Mouse (Mus musculus): ENCODE data around the gene Mrtfa.

Mrtfa gene

DNA sequence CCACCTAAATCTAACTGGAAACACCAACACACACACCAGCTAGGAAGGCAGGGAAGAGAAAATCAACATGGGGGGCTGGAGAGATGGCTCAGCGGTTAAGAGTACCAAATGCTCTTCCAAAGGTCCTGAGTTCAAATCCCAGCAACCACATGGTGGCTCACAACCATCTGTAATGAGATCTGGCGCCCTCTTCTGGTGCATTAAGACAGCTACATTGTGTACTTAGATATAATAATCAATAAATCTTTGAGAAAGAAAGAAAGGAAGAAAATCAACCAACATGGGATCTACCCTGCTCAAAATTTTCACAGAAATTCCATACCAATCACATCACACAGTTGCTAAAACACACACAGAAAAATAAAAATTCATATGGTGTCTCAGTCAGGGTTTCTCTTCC lies 34.1 kb downstream of the Mrtfa start:
- no peak for DNase-seq (ENCODE audit: inconsistent ontology term)

DNA sequence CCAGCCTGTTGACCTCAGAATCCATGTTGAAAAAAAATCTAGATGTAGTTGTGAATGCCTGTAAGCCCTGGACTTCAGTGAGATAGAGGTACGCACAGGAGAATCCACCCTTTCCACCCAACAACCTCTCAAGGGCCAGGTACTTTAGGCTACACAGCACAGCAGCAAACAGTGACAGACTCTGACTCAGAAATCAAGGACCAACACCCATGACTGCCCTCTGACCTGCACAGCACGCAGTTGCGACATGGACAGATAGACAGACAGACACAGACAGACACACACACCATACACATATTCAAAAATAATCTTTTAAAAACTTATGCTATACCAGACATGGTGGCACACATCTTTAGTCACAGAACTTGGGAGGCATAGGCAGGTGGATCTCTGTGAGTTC lies 34.7 kb downstream of the Mrtfa start:
- DNase-seq (ENCODE audit: inconsistent ontology term), result no peak

DNA sequence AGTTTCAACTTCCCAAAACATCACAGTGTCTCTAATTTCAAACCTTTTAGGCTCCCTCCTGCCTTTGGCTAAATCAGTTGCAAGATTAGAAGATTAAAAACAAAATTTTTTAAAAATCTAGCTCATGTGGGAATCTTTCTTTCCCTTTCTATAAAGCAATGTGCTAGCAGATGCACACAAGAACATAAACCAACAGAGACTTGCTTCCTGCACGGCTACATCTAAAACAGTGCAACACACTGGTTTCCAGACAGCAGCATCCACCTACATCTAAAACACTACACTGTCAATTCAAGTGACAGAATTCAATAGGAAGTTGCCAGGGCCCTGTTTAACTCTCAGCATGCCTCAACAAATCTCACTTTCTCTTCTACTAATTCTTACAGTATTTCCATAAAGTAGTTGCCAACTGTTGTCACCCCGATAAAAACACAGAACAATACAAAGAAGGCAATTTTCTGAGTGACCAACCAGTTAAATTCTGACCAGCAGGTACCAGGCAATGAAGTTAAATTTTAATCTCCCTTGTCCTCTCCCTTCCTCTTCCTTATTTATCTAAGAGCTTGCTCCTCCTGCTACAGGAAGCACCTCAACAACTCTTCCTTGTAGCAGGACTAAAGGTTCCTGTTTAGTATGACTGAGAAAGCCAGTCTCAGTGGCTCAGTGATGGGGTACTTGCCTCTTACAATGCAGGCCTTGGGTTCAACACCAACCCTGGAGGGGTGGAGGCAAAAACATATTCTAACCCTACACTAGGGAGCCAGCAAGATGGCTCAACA lies 35.5 kb downstream of the Mrtfa start:
- no peak for DNase-seq (ENCODE audit: inconsistent ontology term)

DNA sequence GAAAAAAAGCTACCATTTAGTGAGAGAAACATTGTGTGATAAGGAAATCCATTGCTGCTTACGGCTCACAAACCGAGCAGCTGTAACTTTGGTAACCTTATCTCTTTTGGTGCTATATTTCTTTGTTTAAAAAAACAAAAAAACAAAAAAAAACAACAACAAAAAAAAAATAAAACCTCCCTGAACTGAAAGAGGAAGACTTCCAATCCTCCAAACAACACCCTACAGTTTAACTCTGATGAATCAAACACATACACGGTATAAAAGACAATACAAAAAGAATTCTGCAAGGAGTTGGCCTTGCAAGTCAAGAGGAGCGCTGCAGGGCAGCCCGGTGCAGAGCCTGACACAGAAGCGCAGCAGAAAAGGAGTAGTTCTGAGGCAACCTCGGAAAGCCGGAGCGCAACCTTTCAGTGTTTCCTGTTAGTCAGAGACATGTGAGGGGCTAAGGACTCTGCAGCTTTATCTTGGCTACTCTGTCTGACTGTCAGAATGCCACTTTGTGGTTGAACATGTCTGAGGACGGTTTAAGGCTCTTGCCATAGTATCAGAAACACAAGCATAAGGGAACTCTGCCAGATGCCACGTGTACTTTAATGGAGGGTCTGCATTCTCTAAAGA lies 48.5 kb downstream of the Mrtfa start:
- DNase-seq (ENCODE audit: inconsistent ontology term), result no peak

DNA sequence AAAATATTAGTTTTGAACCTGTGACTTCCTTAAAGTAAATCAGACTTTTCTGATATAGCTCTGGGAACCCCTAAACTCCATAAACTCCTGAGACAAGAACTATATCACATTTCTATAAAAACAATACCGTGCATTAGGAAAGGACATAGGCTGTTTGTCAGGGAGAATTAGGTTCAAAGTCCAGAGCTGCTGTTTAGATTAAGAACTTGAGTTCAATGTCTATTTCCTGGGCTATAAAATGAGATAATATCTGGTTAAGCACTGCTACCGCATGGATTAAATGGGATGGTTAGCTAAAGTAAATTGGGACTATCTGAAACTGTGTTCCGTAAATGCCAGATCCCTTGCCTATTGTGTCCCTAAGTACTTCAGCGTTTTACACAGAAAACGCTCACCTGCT lies 50.6 kb downstream of the Mrtfa start:
- DNase-seq (ENCODE audit: inconsistent ontology term), result no peak

DNA sequence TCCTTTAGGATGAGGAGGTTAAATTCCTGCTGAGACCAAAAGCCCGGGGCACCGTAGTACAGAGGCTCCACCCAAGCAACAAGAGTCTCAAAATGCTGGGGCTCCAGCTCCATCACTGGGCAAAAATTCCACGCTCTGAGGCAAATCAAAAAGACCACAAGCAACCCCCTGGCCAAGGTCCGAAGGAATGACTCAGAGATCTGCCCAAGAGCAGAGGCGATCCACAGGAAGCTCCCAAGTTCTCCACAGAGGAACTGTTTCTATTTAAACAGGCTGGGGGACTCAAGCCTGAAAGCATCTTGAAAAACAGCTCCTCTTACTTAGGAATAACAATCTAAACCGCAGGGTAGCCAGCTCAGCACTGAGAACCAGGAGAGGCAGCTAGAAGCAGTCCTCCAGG lies 53.3 kb downstream of the Mrtfa start:
- DNase-seq (ENCODE audit: inconsistent ontology term), result peak; percentile 89

DNA sequence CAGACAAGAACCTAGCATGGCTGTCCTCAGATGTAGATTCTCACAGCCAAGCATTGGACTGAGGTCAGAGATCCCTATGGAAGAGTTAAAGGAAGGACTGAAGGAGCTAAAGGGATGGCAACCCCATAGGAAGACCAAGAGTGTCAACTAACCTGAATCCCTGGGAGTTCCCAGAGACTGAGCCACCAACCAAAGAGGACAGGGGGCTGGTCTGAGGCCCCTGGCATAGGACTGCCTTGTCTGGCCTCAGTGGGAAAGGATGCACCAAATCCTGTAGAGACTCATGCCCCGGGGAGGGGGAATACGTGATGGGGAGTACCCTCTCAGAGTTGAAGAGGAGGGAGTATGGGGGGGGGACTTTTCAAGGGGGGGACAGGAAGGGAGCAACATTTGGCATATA lies 56.8 kb downstream of the Mrtfa start:
- no peak for DNase-seq (ENCODE audit: inconsistent ontology term)

DNA sequence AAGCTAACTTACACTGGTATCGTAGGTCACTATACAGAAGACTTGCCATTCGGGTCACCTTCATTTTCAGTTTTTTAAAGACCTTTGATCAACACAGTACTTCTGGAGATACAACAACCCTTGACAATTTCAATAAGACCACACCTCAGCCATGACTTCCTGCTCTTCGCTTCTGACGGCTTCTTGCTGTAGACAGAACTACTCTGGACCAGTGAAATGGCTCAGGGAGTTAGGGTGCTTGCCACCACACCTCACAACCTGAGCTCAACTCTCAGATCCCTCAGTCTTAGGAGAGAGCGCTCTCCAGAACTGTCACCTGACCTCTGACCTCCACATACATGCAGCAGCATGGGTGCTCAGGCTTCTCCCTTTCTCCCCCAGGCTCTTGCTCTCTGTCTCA lies 59.4 kb downstream of the Mrtfa start:
- DNase-seq (ENCODE audit: inconsistent ontology term), result no peak

DNA sequence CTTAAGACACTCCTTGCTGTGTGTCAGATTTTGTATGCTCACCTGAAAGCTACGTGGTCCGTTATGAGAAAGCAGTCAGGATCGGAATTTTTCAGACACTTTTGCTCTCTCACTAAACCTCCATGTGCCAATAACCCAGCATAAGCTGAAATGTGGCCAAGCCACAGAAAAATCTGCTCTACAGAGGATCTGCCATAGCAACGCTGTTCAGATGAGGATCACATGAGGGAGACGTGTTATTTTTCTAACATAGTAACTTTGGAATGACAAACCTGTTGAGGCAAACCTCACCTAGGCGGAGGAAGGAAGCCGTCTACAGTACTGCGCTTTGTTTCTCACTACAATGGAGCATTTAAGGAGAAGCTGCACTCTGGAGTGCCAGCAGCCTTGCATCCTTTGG lies 60.6 kb downstream of the Mrtfa start:
- peak; percentile 45 for DNase-seq (ENCODE audit: inconsistent ontology term)

DNA sequence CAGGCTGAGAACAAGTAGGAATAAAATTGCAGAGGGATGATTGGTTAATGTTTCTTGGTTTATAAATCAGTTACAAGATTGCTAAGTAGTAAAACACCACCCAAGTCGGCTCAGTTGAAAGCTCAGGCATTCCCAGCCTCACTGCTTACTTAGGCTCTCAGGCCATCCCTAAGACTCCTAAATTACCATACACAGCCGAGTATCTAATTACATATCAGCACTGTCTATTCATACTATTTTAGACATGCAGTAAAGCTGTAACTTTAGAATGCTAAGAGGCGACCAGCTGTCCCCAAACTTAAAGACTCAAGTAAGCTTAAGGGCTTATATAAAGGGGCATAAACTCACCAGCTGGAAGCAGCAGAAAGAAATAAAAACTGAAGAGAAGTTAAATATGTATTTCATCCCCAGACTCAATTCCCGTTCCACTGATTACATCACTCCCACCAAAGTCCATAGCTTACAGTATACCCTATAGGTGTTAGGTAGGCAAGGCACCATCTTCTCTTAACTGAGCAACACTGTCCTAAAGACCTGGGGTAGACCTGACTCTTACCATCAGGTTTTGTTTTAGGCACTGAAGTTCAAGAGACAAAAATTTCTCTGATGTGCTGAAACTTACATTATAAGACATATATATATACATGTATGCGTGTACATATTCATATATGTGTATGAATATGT lies 62.3 kb downstream of the Mrtfa start:
- no peak for DNase-seq (ENCODE audit: inconsistent ontology term)

DNA sequence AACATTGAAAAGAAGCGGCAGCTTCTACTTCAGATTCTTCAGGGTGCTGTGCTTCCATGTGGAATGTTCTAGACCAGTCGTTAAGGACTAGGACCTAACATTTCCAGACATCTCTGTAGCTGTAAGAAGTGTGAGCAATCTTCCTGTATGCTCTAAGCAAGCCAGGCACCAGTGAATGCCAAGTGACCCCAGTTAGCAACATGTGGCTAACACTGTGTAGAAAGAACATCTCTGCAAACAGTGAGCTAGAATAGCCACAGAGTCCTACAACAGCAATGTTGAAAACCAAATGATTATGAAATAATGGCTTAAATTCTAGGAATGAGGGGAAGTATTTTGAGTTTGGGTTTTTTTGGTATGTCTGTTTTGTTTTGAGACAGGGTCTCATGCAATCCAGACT lies 66.3 kb downstream of the Mrtfa start:
- DNase-seq (ENCODE audit: inconsistent ontology term), result no peak

DNA sequence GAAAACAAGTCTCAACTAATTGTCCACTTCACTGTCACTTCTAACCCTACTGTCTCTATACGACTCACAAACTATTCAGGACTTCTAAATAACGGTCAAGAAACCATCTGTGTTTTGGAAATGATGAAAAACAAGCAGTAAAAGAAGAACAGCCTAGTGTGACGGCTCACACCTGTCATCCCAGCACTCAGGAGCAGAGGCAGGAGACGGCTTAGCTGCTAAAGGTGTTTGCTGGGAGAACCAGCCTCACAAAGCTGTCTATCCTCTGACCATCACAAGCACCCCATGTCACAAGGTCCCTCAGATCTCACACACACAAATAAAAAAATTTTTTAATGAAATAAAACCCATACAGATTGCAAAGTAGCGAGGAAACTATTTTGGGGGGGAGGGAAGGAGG lies 67.4 kb downstream of the Mrtfa start:
- no peak for DNase-seq (ENCODE audit: inconsistent ontology term)

DNA sequence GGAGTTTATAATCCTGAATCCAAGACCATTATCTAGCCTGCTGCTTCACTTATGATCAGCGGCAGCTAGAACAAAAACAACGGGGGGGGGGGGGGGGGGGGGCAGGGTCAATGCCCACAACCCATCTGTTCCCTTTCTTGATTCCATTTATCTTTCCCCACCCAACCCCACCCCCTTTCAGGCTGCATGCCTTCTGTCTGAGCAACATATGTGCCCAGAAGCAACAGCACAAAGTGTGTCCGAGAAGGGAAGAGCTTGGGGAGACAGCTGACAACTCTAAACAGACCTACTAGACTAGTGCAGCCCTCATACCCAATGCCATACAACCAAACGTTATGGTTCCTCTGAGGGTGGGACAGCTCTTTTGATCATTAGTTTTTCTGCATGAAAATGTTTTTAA lies 68.0 kb downstream of the Mrtfa start:
- no peak for DNase-seq (ENCODE audit: inconsistent ontology term)

DNA sequence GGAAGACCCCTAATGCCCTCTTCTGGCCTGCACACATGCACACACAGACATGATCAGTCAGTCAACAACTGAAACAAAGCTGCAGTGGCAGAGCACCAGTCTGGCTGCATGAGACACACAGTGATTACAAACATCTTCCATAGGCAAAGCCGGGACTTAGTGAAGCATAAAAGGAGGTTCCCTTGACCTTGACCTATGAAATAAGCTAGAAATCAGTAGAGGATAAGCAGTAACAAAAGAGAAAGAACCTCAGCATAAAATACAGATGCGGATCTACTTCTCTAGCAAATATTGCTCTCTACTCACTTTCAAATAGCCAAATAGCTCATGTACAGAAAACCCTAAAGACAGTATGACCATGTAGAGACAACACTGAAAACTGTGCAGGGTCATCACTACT lies 68.5 kb downstream of the Mrtfa start:
- no peak for DNase-seq (ENCODE audit: inconsistent ontology term)

DNA sequence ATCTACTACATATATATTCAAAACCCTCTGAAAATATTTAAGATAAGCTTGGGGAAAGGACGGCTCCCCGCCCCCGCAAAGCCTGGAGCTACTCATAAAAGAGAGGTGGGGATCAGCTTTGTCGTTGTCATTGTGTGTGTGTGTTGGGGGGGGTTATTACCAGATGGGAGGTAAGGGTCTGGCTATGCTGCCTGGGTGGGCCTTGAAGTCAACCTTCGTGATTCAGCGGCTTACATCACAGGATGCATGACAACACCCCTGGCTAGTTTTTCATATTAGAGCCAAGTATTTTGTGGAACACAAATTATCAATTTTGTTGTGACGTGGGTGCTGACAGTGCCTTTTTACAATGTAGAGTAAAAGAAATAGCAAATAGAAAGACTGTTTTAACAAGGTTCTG lies 69.6 kb downstream of the Mrtfa start:
- no peak for DNase-seq (ENCODE audit: inconsistent ontology term)

DNA sequence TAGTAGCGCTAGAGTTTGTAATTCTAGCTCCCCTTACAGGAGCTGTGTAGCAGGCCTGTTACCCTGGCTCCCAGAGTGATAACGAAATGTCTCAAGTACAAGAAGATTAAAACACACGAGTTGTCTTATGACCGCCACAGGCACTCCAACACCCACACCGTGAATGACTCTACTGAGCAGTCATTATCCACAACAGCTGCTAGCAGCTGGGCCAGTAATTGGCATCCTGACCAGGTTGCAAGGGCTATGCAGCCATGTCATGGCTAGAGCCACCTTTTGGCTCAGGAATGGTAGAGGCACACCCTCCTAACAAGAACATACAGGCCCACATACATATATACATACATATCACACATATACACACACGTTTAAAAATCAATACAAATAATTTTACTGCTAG lies 70.4 kb downstream of the Mrtfa start:
- DNase-seq (ENCODE audit: inconsistent ontology term), result no peak

DNA sequence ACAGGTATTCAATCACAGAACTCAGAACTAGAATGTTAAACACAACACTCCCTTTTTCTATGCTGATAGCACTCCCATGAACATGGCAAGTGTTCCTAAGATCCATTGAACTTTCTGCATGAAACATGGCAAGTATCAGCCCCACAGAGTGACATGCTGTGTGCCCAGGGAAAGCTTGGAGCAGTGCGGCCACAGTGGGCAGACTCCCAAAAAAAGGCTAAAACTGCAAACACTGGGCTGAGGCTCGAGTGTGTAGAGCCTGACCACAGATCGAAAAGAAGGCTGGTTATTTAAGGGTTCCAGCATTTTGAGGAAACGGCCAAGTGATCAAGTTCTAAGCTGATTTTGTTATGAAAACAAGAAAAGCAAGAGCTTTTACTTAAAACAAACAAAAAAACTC lies 72.3 kb downstream of the Mrtfa start:
- DNase-seq (ENCODE audit: inconsistent ontology term), result no peak

DNA sequence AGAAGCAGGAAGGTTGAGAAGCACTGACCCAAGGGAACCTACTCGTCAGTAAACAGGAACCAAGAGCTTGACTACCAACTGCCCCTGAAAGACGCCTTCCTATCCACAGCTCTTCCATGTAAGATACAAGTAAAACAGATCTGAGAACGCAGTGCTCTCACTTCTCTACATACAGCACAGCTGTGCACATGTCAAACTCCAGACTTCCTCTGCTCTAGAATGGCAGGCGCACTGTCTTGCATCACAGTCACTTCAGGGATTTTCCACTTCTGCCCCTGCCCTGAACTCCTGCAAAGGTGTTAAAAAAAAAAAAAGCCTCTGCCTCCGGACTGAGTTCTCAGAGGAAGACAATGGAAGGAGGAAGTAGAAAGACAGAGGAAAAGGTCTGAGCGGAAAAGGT lies 78.0 kb downstream of the Mrtfa start:
- DNase-seq (ENCODE audit: inconsistent ontology term), result no peak

DNA sequence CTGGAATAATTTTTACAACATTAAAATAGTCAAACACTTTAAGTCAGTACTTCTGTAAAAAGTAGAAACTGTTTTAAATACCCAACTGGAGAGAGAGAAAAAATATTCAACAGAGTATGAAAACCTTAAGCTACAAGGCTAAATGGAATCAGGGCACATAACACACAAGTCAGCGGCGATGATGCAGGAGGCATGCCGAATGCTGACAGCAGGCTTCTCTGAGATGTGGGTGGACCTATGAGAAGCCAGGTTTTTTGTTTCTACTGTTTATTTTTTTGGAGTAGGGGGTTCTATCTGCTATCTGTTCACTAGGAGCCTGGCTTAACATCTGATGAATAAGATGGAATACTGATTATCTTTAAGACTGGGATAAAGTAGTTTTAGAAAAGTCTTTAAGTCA lies 80.2 kb downstream of the Mrtfa start:
- no peak for DNase-seq (ENCODE audit: inconsistent ontology term)

DNA sequence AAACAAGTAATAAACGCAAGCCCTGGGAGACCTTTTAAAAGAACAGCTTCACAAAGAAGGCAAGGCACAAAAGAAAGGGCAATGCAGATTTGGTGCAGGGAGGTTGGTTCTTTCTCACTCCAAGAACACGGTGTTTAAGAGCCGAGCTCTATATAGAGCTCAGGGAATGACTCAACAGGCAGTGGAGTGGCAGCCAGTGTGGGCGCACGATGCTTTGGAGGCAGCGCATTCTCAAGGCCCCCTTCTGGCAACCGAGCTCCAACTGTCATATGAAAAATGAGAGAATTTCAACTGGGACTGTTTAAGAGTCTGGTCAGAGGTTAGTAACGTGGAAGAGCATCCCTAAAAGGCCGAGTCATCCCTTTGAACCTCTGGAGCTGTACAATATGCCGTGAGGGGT lies 84.6 kb downstream of the Mrtfa start:
- peak; percentile 48 for DNase-seq (ENCODE audit: inconsistent ontology term)

DNA sequence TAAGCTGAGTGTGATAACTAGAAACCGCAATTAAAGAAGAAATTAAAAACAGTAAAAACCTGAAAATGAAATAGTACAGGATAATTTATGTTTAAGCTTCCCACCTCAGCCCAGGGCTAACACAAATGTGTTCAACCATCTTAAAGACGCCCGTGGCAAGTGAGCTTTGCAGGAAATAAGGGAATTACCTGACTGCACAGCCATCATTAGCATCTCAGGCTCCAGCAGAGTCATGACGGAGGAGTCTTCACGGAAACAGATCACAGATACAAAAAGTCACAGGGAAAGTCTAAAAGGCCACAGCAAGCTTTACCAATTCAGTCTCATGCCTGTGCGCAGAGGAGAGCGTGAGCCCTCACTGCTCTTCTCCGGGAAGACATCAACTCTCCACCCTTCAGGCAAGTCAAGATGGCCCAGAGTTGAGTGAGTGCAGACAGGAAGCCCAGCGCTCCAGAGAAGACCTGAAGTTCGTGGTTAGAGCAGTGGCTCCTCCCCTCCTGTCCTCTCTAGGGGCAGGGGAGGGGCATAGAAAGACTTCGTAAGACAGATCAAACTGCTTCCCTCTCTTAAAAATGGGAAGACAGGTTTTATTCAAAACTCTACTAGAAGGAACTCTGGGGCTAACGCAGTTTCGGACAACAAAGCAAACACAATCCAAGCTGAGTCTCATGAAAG lies 85.8 kb downstream of the Mrtfa start:
- no peak for DNase-seq (ENCODE audit: inconsistent ontology term)

DNA sequence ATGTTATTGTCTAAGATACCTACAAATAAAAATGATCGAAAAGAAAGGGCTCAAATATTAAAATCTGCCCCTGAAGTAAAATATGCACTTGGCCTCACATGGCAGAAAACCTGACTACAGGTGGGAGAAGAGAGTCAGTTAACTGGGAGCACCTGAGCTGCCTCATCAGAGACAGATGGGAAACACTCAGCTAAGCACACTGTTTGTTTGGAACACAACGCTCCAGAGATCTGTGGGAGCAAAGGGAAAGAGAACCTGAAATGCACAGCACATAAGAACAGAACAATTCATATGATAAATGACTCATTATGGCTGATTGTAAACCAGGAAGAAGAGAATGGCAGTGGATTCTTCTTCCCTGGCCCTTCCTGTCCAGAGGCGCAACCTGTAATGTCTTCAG lies 87.1 kb downstream of the Mrtfa start:
- no peak for DNase-seq (ENCODE audit: inconsistent ontology term)

Data from Muller cell, postnatal 12 days (primary cell).